Mouse (Mus musculus): ENCODE measurements at regions not wholly inside any gene's neighbourhood (a gene's known extent, or its start where the extent isn't known, plus 50 kb on each side); places are given as distances from the start of the nearest gene placed in this dataset.

- TF ChIP-seq CTCF (IDR thresholded peaks at IDR 0.05; ENCODE audit: control insufficient read depth, insufficient read depth, insufficient replicate concordance, low read depth, low read length) (no peak), POLR2A (IDR thresholded peaks at IDR 0.05; ENCODE audit: control insufficient read depth, low read depth, low read length) (no peak)
Observed at GRCm38 (mm10) chr1:189499703-189500102, 97.6 kb upstream of the Kcnk2 start.

Data from testis, adult 2 months (tissue).